Mouse (Mus musculus) bone marrow macrophage, adult 2 months (primary cell): ENCODE measurements around the gene Gtf2h4.

Source experiments
- CTCF ChIP-seq: IDR thresholded peaks from 2 replicates; pipeline ENCODE4 v1.5.1; 2012; ENCODE audit warnings: low read depth, mild to moderate bottlenecking, low read length, moderate library complexity
- POLR2A ChIP-seq: IDR thresholded peaks from 2 replicates; pipeline ENCODE4 v1.6.1; 2012; ENCODE audit warnings: mild to moderate bottlenecking, low read depth, low read length, borderline replicate concordance

DNA sequence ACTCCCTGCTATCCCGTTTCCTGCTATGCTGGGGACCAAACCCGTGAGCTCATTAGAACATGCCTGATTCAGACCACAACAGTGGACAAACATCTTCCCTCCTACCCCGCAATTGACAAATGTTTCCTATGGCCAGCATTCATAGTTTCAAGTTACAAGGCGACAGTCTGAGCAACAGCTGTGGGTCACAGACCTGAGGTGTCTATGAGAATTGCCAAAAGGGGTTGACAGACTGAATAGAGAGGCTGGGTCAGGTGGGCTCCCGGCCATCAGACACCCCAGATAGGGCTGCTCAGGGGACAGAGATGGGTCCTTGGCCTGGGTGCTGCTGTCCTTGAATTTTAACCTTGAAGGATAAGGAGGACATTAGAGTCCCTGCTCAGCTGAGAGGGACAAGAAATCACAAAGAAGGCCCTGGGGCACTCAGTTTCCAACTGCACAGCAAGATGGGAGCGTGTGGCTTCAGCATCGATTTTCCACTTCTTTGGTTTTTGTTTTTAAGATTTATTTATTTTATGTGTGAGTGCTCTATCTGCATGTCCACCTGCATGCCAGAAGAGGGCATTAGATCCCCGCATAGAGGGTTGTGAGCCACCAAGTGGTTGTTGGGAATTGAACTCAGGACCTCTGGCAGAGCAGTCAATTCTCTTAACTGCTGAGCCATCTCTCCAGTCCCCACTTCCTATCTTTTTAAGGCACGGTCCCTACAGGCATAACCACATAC, 46.2 kb upstream of the Gtf2h4 start:
- TF ChIP-seq CTCF (no peak), POLR2A (no peak)
